Comparison of ENCODE assay signal across 28 mouse cellular contexts in the genomic region with DNA sequence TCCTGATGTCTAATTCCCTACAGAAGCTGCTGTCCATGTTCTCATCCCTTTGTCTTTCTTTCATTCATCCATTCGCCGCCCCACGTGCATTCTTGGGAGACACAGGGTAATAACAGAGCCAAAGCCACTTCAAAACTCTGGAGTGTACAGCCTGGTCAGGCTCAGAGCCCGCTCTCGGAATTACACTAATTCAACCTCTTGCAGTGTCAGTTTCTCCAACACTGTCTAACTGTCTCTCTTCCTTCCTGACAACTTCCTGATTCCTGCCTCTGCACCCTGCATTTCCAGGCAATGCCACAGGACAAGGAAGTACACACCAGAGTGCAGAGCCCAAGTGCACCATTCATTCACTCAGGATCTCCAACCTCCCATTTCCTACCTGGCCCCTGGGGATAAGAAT. TPM values are rescaled to one million over a fixed set of nuclear protein-coding genes. Genes with fewer than 3 reads are reported as not detected.
DNase-seq lines count a peak whose midpoint lies in the region; ATAC-seq and TF ChIP-seq lines count a peak whose summit lies in the region.
"Had no signal": no experiment of that assay in that cellular context is flagged by ENCODE, and none has a peak within 500 bp of the region (broad histone marks: within the 10 kb centered on the region; RNA-seq: fewer than 3 reads in every experiment).

No protein-coding gene starts in this region.

- no peak for TF ChIP-seq CTCF in kidney, adult 2 months (conservative IDR thresholded peaks at IDR 0.05; ENCODE audit: insufficient read depth, insufficient read length, low read depth, low read length)

- no peak for ATAC-seq in liver, embryonic 16.5 days (ENCODE audit: low read depth)
- ATAC-seq in granulocyte monocyte progenitor cell, adult 5-6 weeks (replicated peaks; ENCODE audit: poor library complexity, severe bottlenecking): peak; percentile 10
- ATAC-seq: forebrain, embryonic 14.5 days; forebrain, postnatal 0 days; hindbrain, embryonic 16.5 days; Patski had no signal

- no peak for DNase-seq in liver
- DNase-seq in testis, postnatal 10 days (ENCODE audit: low spot score): peak; percentile 30
- no peak for DNase-seq in testis, postnatal 14 days (ENCODE audit: low spot score)
- DNase-seq in frontal cortex, postnatal 25 days (ENCODE audit: low spot score in 2 of 2): no peak
- no peak for DNase-seq in kidney, adult 2 months
- DNase-seq: adrenal gland, postnatal 10 days; B cell, adult 2 months; cerebellum, adult 11 months; cerebellum, adult 2 months; cerebellum, adult 9-11 months; cerebellum, postnatal 25 days; forebrain, postnatal 0 days; gastrocnemius, postnatal 25 days; heart, postnatal 10 days; heart, postnatal 36 days had no signal

- H3K36me3 ChIP-seq in liver, embryonic 16.5 days (ENCODE audit: control insufficient read depth, insufficient read depth): no peaks in the 10 kb centered on the region
- no peaks in the 10 kb centered on the region for H3K36me3 ChIP-seq in kidney, adult 2 months (ENCODE audit: control insufficient read depth, insufficient read depth, low read length)
- H3K36me3 ChIP-seq: embryonic facial prominence, embryonic 12.5 days; embryonic facial prominence, embryonic 15.5 days; heart, embryonic 12.5 days; heart, embryonic 15.5 days; hindbrain, embryonic 10.5 days; hindbrain, embryonic 13.5 days had no signal

- TF ChIP-seq POLR2A in kidney, adult 2 months (IDR thresholded peaks at IDR 0.05; ENCODE audit: low read depth, low read length): no peak

- H3K27ac ChIP-seq in liver, embryonic 16.5 days (ENCODE audit: low read length): peak overlapping the region; percentile 21; the same call in 1 of the 2 replicates
- no peak overlapping the region for H3K27ac ChIP-seq in kidney, adult 2 months (ENCODE audit: insufficient read depth, low read depth, low read length)
- H3K27ac ChIP-seq: embryonic facial prominence, embryonic 12.5 days; embryonic facial prominence, embryonic 15.5 days; heart, embryonic 15.5 days; hindbrain, embryonic 13.5 days had no signal

- H3K4me3 ChIP-seq in liver, embryonic 16.5 days (ENCODE audit: low read depth, low read length): no peak overlapping the region
- no peak overlapping the region for H3K4me3 ChIP-seq in kidney, adult 2 months (ENCODE audit: insufficient read depth, low read depth, low read length)
- H3K4me3 ChIP-seq: embryonic facial prominence, embryonic 12.5 days; embryonic facial prominence, embryonic 15.5 days; heart, embryonic 12.5 days; heart, embryonic 15.5 days; hindbrain, embryonic 10.5 days; hindbrain, embryonic 13.5 days had no signal

- peaks cover 7% of the 10 kb centered on the region for H3K4me1 ChIP-seq in liver, embryonic 16.5 days (ENCODE audit: control insufficient read depth, low read depth, low read length)
- H3K4me1 ChIP-seq in kidney, adult 2 months (ENCODE audit: control insufficient read depth, insufficient read depth, low read length): peaks cover 2% of the 10 kb centered on the region; the same call in 1 of the 2 replicates

- no peaks in the 10 kb centered on the region for H3K27me3 ChIP-seq in liver, embryonic 16.5 days (ENCODE audit: control insufficient read depth, insufficient read depth, low read depth, low read length)
- no peaks in the 10 kb centered on the region for H3K27me3 ChIP-seq in kidney, adult 2 months (replicated peaks; ENCODE audit: control insufficient read depth, insufficient read depth, low read length)
- H3K27me3 ChIP-seq: CH12.LX; embryonic facial prominence, embryonic 12.5 days; embryonic facial prominence, embryonic 15.5 days; heart, embryonic 12.5 days; heart, embryonic 15.5 days; hindbrain, embryonic 13.5 days; Patski had no signal

- WGBS in liver, embryonic 16.5 days (ENCODE audit: insufficient replicate concordance): 81% methylated on average over 5 of the region's 5 CpGs
- WGBS in kidney, adult 2 months: 82% methylated on average over 5 of the region's 5 CpGs

- no peak overlapping the region for H3K9ac ChIP-seq in liver, embryonic 16.5 days (ENCODE audit: low read depth, low read length)
- H3K9ac ChIP-seq: embryonic facial prominence, embryonic 12.5 days; embryonic facial prominence, embryonic 15.5 days; forebrain, postnatal 0 days; heart, embryonic 12.5 days; heart, embryonic 15.5 days; hindbrain, embryonic 13.5 days had no signal

- H3K9me3 ChIP-seq in liver, embryonic 16.5 days (replicated peaks; ENCODE audit: control insufficient read depth, low read length): no peaks in the 10 kb centered on the region
- H3K9me3 ChIP-seq: embryonic facial prominence, embryonic 12.5 days; embryonic facial prominence, embryonic 15.5 days; G1E; heart, embryonic 12.5 days; heart, embryonic 15.5 days; hindbrain, embryonic 10.5 days; hindbrain, embryonic 13.5 days had no signal

- no peak overlapping the region for H3K4me2 ChIP-seq in liver, embryonic 16.5 days (ENCODE audit: low read depth, low read length)
- H3K4me2 ChIP-seq: embryonic facial prominence, embryonic 12.5 days; embryonic facial prominence, embryonic 15.5 days; heart, embryonic 12.5 days; heart, embryonic 15.5 days; hindbrain, embryonic 13.5 days had no signal

RNA-seq across cellular contexts. Expression of a gene that starts 58.4 kb away (rescaled TPM):
- 27.2 and 31.0 TPM in 2 replicates for polyA plus RNA-seq in liver, embryonic 16.5 days (2015; fragmentation: Nextera tagmentation; extraction: Ambion mirVana)
- total RNA-seq in granulocyte monocyte progenitor cell, adult 5-6 weeks (2014; fragmentation: Nextera tagmentation): 245 and 269 TPM in 2 replicates
- total RNA-seq in granulocyte monocyte progenitor cell, adult 5-6 weeks (2017): 248 and 302 TPM in 2 replicates
- polyA plus RNA-seq in kidney, adult 2 months (2012; rRNA removed): 7.5 and 9.0 TPM in 2 replicates
